Mouse (Mus musculus): ENCODE results near the gene A730049H05Rik. TPM values are rescaled to one million over a fixed set of nuclear protein-coding genes. Genes with fewer than 3 reads are reported as not detected.

Gene A730049H05Rik
- polyA plus RNA-seq, 1 experiment from 2014 or later: 0.42 TPM

- no peak overlapping the region for H3K27ac ChIP-seq (ENCODE audit: low read depth)
- no peaks in the 10 kb centered on the region for H3K27me3 ChIP-seq (replicated peaks; ENCODE audit: control insufficient read depth, insufficient read depth, low read length)
- no peak overlapping the region for H3K4me3 ChIP-seq (ENCODE audit: low read depth, low read length)
- no peaks in the 10 kb centered on the region for H3K9me3 ChIP-seq (ENCODE audit: control insufficient read depth, low read length)
- 58% methylated on average over 2 of the region's 2 CpGs for WGBS
- no peaks in the 10 kb centered on the region; the same call in 1 of the 2 replicates for H3K4me1 ChIP-seq (replicated peaks; ENCODE audit: control insufficient read depth, insufficient read depth, low read length)
- ATAC-seq (replicated peaks; ENCODE audit: low FRiP score, low TSS enrichment, low read depth) (no peak), DNase-seq (ENCODE audit: low spot score) (no peak)
- H3K36me3 ChIP-seq (ENCODE audit: control insufficient read depth, insufficient read depth, low read length): peaks cover 15% of the 10 kb centered on the region; the same call in 1 of the 2 replicates
- H3K9ac ChIP-seq (ENCODE audit: low read length): no peak overlapping the region
- H3K4me2 ChIP-seq (ENCODE audit: low read length): no peak overlapping the region
These were observed 3.4 kb upstream of the A730049H05Rik start for GRCm38 (mm10) chr6:92812702-92813370.

GRCm38 (mm10) chr6:92817661-92818060 lies 1.4 kb downstream of the A730049H05Rik start:
- no peak overlapping the region for H3K27ac ChIP-seq (ENCODE audit: low read depth)
- no peak overlapping the region for H3K4me3 ChIP-seq (ENCODE audit: low read depth, low read length)
- WGBS: 73% methylated on average over 8 of the region's 8 CpGs
- no peaks in the 10 kb centered on the region; the same call in 1 of the 2 replicates for H3K4me1 ChIP-seq (replicated peaks; ENCODE audit: control insufficient read depth, insufficient read depth, low read length)
- H3K27me3 ChIP-seq (replicated peaks; ENCODE audit: control insufficient read depth, insufficient read depth, low read length): no peaks in the 10 kb centered on the region
- no peaks in the 10 kb centered on the region for H3K9me3 ChIP-seq (ENCODE audit: control insufficient read depth, low read length)
- no peak overlapping the region for H3K9ac ChIP-seq (ENCODE audit: low read length)
- H3K36me3 ChIP-seq (ENCODE audit: control insufficient read depth, insufficient read depth, low read length): peaks cover 15% of the 10 kb centered on the region; the same call in 1 of the 2 replicates
- ATAC-seq (replicated peaks; ENCODE audit: low FRiP score, low TSS enrichment, low read depth) (no peak), DNase-seq (ENCODE audit: low spot score) (no peak)
- H3K4me2 ChIP-seq (ENCODE audit: low read length): no peak overlapping the region

GRCm38 (mm10) chr6:92821606-92822005 lies 5.3 kb downstream of the A730049H05Rik start:
- Histone ChIP-seq H3K36me3 (ENCODE audit: control insufficient read depth, insufficient read depth, low read length) (no peaks in the 10 kb centered on the region), H3K4me3 (ENCODE audit: low read depth, low read length) (no peak overlapping the region), H3K4me2 (ENCODE audit: low read length) (no peak overlapping the region), H3K27ac (ENCODE audit: low read depth) (no peak overlapping the region), H3K4me1 (replicated peaks; ENCODE audit: control insufficient read depth, insufficient read depth, low read length) (no peaks in the 10 kb centered on the region; the same call in 1 of the 2 replicates), H3K9me3 (ENCODE audit: control insufficient read depth, low read length) (no peaks in the 10 kb centered on the region), H3K27me3 (replicated peaks; ENCODE audit: control insufficient read depth, insufficient read depth, low read length) (no peaks in the 10 kb centered on the region), H3K9ac (ENCODE audit: low read length) (no peak overlapping the region)
- DNase-seq (ENCODE audit: low spot score) (no peak), ATAC-seq (replicated peaks; ENCODE audit: low FRiP score, low TSS enrichment, low read depth) (no peak)
- 79% methylated on average over 5 of the region's 5 CpGs for WGBS

- Histone ChIP-seq H3K27ac (ENCODE audit: low read depth) (no peak overlapping the region), H3K4me1 (replicated peaks; ENCODE audit: control insufficient read depth, insufficient read depth, low read length) (no peaks in the 10 kb centered on the region), H3K4me3 (ENCODE audit: low read depth, low read length) (no peak overlapping the region), H3K9me3 (ENCODE audit: control insufficient read depth, low read length) (no peaks in the 10 kb centered on the region), H3K27me3 (replicated peaks; ENCODE audit: control insufficient read depth, insufficient read depth, low read length) (no peaks in the 10 kb centered on the region), H3K9ac (ENCODE audit: low read length) (no peak overlapping the region), H3K36me3 (ENCODE audit: control insufficient read depth, insufficient read depth, low read length) (no peaks in the 10 kb centered on the region), H3K4me2 (ENCODE audit: low read length) (no peak overlapping the region)
- 71% methylated on average over 6 of the region's 6 CpGs for WGBS
- DNase-seq (ENCODE audit: low spot score) (peak; percentile 21), ATAC-seq (replicated peaks; ENCODE audit: low FRiP score, low TSS enrichment, low read depth) (no peak)
These were observed 5.7 kb downstream of the A730049H05Rik start for GRCm38 (mm10) chr6:92822006-92822405.

- peak; percentile 24 for DNase-seq (ENCODE audit: low spot score)
- no peak overlapping the region for H3K4me3 ChIP-seq (ENCODE audit: low read depth, low read length)
- H3K27ac ChIP-seq (ENCODE audit: low read depth): no peak overlapping the region
- no peaks in the 10 kb centered on the region for H3K36me3 ChIP-seq (ENCODE audit: control insufficient read depth, insufficient read depth, low read length)
- 86% methylated on average over 7 of the region's 7 CpGs for WGBS
- H3K27me3 ChIP-seq (replicated peaks; ENCODE audit: control insufficient read depth, insufficient read depth, low read length): no peaks in the 10 kb centered on the region
- no peak overlapping the region for H3K9ac ChIP-seq (ENCODE audit: low read length)
- no peak overlapping the region for H3K4me2 ChIP-seq (ENCODE audit: low read length)
- H3K9me3 ChIP-seq (ENCODE audit: control insufficient read depth, low read length): no peaks in the 10 kb centered on the region
- H3K4me1 ChIP-seq (replicated peaks; ENCODE audit: control insufficient read depth, insufficient read depth, low read length): no peaks in the 10 kb centered on the region
- no peak for ATAC-seq (replicated peaks; ENCODE audit: low FRiP score, low TSS enrichment, low read depth)
These were observed 7.7 kb downstream of the A730049H05Rik start for GRCm38 (mm10) chr6:92823991-92824390.

GRCm38 (mm10) chr6:92826561-92826960 lies 10.3 kb downstream of the A730049H05Rik start:
- ATAC-seq (replicated peaks; ENCODE audit: low FRiP score, low TSS enrichment, low read depth): no peak
- 89% methylated on average over 5 of the region's 5 CpGs for WGBS
- Histone ChIP-seq H3K4me1 (replicated peaks; ENCODE audit: control insufficient read depth, insufficient read depth, low read length) (no peaks in the 10 kb centered on the region), H3K9ac (ENCODE audit: low read length) (no peak overlapping the region), H3K9me3 (ENCODE audit: control insufficient read depth, low read length) (no peaks in the 10 kb centered on the region), H3K27ac (ENCODE audit: low read depth) (no peak overlapping the region), H3K4me2 (ENCODE audit: low read length) (no peak overlapping the region), H3K4me3 (ENCODE audit: low read depth, low read length) (no peak overlapping the region), H3K36me3 (ENCODE audit: control insufficient read depth, insufficient read depth, low read length) (0 out of 2 replicates have a peak, but pooled peaks cover 3% of the 10 kb centered on the region), H3K27me3 (replicated peaks; ENCODE audit: control insufficient read depth, insufficient read depth, low read length) (no peaks in the 10 kb centered on the region)
- no peak for DNase-seq (ENCODE audit: low spot score)

- WGBS: 60% methylated on average over 5 of the region's 5 CpGs
- H3K4me1 ChIP-seq (replicated peaks; ENCODE audit: control insufficient read depth, insufficient read depth, low read length): no peaks in the 10 kb centered on the region
These were observed 11.1 kb downstream of the A730049H05Rik start for GRCm38 (mm10) chr6:92827360-92827759.

GRCm38 (mm10) chr6:92829148-92829547 lies 12.9 kb downstream of the A730049H05Rik start:
- no peaks in the 10 kb centered on the region for H3K4me1 ChIP-seq (replicated peaks; ENCODE audit: control insufficient read depth, insufficient read depth, low read length)
- no peaks in the 10 kb centered on the region for H3K9me3 ChIP-seq (ENCODE audit: control insufficient read depth, low read length)
- H3K27ac ChIP-seq (ENCODE audit: low read depth): no peak overlapping the region
- ATAC-seq (replicated peaks; ENCODE audit: low FRiP score, low TSS enrichment, low read depth): no peak
- H3K4me3 ChIP-seq (ENCODE audit: low read depth, low read length): no peak overlapping the region
- 94% methylated on average over 2 of the region's 2 CpGs for WGBS
- no peak overlapping the region for H3K4me2 ChIP-seq (ENCODE audit: low read length)
- no peak for DNase-seq (ENCODE audit: low spot score)
- no peak overlapping the region for H3K9ac ChIP-seq (ENCODE audit: low read length)
- H3K27me3 ChIP-seq (replicated peaks; ENCODE audit: control insufficient read depth, insufficient read depth, low read length): no peaks in the 10 kb centered on the region
- H3K36me3 ChIP-seq (ENCODE audit: control insufficient read depth, insufficient read depth, low read length): 0 out of 2 replicates have a peak, but pooled peaks cover 3% of the 10 kb centered on the region

More at GRCm38 (mm10) chr6:92827360-92827759, 11.1 kb downstream of the A730049H05Rik start:
- Histone ChIP-seq H3K4me3 (ENCODE audit: low read depth, low read length) (no peak overlapping the region), H3K27me3 (replicated peaks; ENCODE audit: control insufficient read depth, insufficient read depth, low read length) (no peaks in the 10 kb centered on the region), H3K9ac (ENCODE audit: low read length) (no peak overlapping the region), H3K27ac (ENCODE audit: low read depth) (no peak overlapping the region), H3K4me2 (ENCODE audit: low read length) (no peak overlapping the region), H3K36me3 (ENCODE audit: control insufficient read depth, insufficient read depth, low read length) (0 out of 2 replicates have a peak, but pooled peaks cover 3% of the 10 kb centered on the region), H3K9me3 (ENCODE audit: control insufficient read depth, low read length) (no peaks in the 10 kb centered on the region)
- ATAC-seq (replicated peaks; ENCODE audit: low FRiP score, low TSS enrichment, low read depth) (no peak), DNase-seq (ENCODE audit: low spot score) (peak; percentile 37)

GRCm38 (mm10) chr6:92831106-92831505 lies 14.8 kb downstream of the A730049H05Rik start:
- Histone ChIP-seq H3K36me3 (ENCODE audit: control insufficient read depth, insufficient read depth, low read length) (0 out of 2 replicates have a peak, but pooled peaks cover 3% of the 10 kb centered on the region), H3K27ac (ENCODE audit: low read depth) (no peak overlapping the region), H3K27me3 (replicated peaks; ENCODE audit: control insufficient read depth, insufficient read depth, low read length) (no peaks in the 10 kb centered on the region), H3K9me3 (ENCODE audit: control insufficient read depth, low read length) (no peaks in the 10 kb centered on the region), H3K4me2 (ENCODE audit: low read length) (no peak overlapping the region), H3K4me3 (ENCODE audit: low read depth, low read length) (no peak overlapping the region), H3K9ac (ENCODE audit: low read length) (no peak overlapping the region), H3K4me1 (replicated peaks; ENCODE audit: control insufficient read depth, insufficient read depth, low read length) (no peaks in the 10 kb centered on the region)
- ATAC-seq (replicated peaks; ENCODE audit: low FRiP score, low TSS enrichment, low read depth) (no peak), DNase-seq (ENCODE audit: low spot score) (no peak)
- 92% methylated on average over 2 of the region's 2 CpGs for WGBS

Measured in intestine, embryonic 14.5 days (tissue).